Mouse (Mus musculus) ovary, adult 2 months (tissue): ENCODE data around the gene Gfi1. TPM values are rescaled to one million over a fixed set of nuclear protein-coding genes. Genes with fewer than 3 reads are reported as not detected.

Experiments
- polyA plus RNA-seq: library from polyadenylated mRNA; depleted of rRNA; stranded (reverse); fragments of >200 nt; gene quantifications from 2 replicates; pipeline ENCODE4 v1.2.3, GENCODE M21; 2012; rRNA removed

Gene Gfi1
- polyA plus RNA-seq: 1.8 and 9.1 TPM in 2 replicates

DNA sequence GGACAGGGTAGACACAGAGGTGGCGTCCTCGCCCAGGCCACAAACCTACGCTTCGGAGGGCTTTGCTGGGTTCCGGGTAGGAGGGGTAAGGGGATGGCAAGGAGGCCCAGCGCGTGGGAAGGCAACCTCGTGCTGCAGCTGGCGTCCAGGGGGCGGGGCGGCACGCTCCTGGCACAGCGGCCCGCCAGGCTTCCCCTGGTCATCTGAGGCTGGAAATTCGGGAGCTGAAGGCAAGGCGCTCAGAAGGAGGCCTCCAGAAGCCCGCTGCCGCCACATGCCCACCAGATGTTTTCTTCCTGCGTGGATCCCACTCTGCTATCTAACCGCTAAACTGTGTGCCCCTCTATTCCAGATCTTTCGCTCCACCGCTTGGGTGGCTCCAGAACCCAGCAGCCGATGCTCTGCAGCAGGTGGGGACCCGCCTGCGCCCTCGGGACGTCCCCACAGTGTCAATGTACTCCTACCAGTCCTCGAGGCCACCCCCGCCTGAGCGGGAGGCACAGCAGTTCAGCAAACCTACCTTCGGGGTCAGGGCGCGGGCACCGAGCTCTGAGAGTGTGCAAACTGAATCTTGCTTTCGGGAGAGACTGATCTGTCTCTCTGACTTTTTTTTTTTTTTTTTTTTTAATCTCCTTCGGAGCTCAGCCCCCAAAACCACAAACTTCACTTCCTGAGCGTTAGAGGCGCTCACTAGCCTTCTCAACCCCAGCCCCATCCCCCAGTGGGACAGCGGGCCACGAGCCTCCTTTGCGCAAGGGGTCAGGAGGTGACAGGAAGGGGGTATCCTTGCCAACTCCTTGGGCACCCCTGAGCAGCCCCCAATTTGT is at the start of gene Gfi1:
Gene Gfi1, minus strand, starts transcription at position 602 of the 827 bp plus-strand sequence.

Other genes with a start within 250 kb of the Gfi1 start
- 0.03 TPM in 1 of 2 replicates, not detected in the other for gene Gm42669, start 218.4 kb downstream of the Gfi1 start, polyA plus RNA-seq
- gene 1700028K03Rik, start 191.3 kb downstream of the Gfi1 start, polyA plus RNA-seq: 0.02 TPM in 1 of 2 replicates, not detected in the other
- gene Rpap2, start 128.7 kb downstream of the Gfi1 start, polyA plus RNA-seq: 2.5 and 2.9 TPM in 2 replicates
- gene Glmn, start 128.1 kb downstream of the Gfi1 start, polyA plus RNA-seq: 0.66 and 0.70 TPM in 2 replicates
- 0.15 and 0.17 TPM in 2 replicates for gene Ube2d2b, start 104.1 kb upstream of the Gfi1 start, polyA plus RNA-seq
- gene Evi5, start 149.1 kb upstream of the Gfi1 start, polyA plus RNA-seq: 36.5 and 49.3 TPM in 2 replicates
- 45.6 and 60.1 TPM in 2 replicates for gene Rpl5, start 174.5 kb upstream of the Gfi1 start, polyA plus RNA-seq